Mouse (Mus musculus) kidney, postnatal 0 days (tissue): ENCODE results near the gene Pla2g2e. TPM values are rescaled to one million over a fixed set of nuclear protein-coding genes. Genes with fewer than 3 reads are reported as not detected.

ENCODE experiments used
- ATAC-seq: fragments of 200-750 bp; cut with Nextera tagmentation; replicated peaks from 2 replicates; pipeline ENCODE4 v1.8.0; 2017; ENCODE audit warnings: low read depth, moderate number of reproducible peaks, moderate TSS enrichment, moderate library complexity; ENCODE audit not compliant: low FRiP score
- DNase-seq: peaks from one replicate; pipeline ENCODE4 v3.0.0-alpha.2; 2016; ENCODE audit warnings: low spot score
- H3K27ac ChIP-seq: fragments of 300-500 bp; sonication (generic); 2 replicates; pipeline ENCODE4 v1.5.1; 2014; ENCODE audit warnings: mild to moderate bottlenecking
- H3K27me3 ChIP-seq: fragments of 300-500 bp; sonication (generic); 2 replicates; pipeline ENCODE4 v1.6.1; 2014; ENCODE audit warnings: low read length, mixed read lengths; ENCODE audit not compliant: insufficient read depth
- H3K36me3 ChIP-seq: fragments of 300-500 bp; sonication (generic); 2 replicates; pipeline ENCODE4 v1.6.1; 2014; ENCODE audit warnings: low read length, mixed read lengths; ENCODE audit not compliant: insufficient read depth
- H3K4me1 ChIP-seq: fragments of 300-500 bp; sonication (generic); replicated peaks from 2 replicates; pipeline ENCODE4 v1.6.1; 2014; ENCODE audit warnings: antibody characterized with exemption, low read length, mixed read lengths; ENCODE audit not compliant: insufficient read depth
- H3K4me2 ChIP-seq: fragments of 300-500 bp; sonication (generic); 2 replicates; pipeline ENCODE4 v1.6.1; 2014; ENCODE audit warnings: mild to moderate bottlenecking, low read length, moderate library complexity, mixed read lengths
- H3K4me3 ChIP-seq: fragments of 300-500 bp; sonication (generic); replicated peaks from 2 replicates; pipeline ENCODE4 v1.5.1; 2014; ENCODE audit warnings: low read depth, low read length
- H3K9ac ChIP-seq: fragments of 300-500 bp; sonication (generic); 2 replicates; pipeline ENCODE4 v1.6.1; 2014; ENCODE audit warnings: low read depth, low read length
- H3K9me3 ChIP-seq: fragments of 300-500 bp; sonication (generic); replicated peaks from 2 replicates; pipeline ENCODE4 v1.6.1; 2016; ENCODE audit warnings: low read length, inconsistent platforms, mixed read lengths
- CTCF ChIP-seq: IDR thresholded peaks from 2 replicates; pipeline ENCODE4 v1.5.1; 2016; ENCODE audit warnings: antibody characterized with exemption, low read depth, mild to moderate bottlenecking, moderate library complexity
- WGBS: fragments of 180-500 bp; shearing (Covaris S2); extraction: QIAGEN DNeasy Blood & Tissue Kit; methylation state at CpG from one replicate; pipeline ENCODE4 v1.1.7; 2014; 5-methylcytosine and 5-hydroxymethylcytosine counted together
- polyA plus RNA-seq: library from polyadenylated mRNA; unstranded; fragments of >200 nt; fragmentation: Nextera tagmentation; extraction: Ambion mirVana; gene quantifications from 2 replicates; pipeline ENCODE4 v1.2.1, GENCODE M21; 2015

The Pla2g2e gene
- polyA plus RNA-seq, 1 experiment from 2014 or later = not detected

DNA sequence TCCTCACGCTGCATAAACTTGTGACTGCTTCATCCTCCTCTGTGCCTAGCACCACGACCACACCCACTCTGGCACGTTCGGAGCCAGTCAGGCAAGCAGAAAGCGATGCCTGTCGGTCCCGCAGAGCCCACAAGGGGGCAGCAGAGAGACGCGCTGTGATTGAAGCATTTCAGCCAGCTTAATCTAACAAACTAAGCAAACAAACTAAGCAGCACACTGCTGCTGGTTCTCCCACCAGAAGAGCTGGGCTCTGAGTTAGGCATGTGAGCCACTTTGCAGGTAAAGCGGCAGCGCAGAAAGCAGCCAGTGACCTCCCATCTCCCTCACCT is 44.4 kb downstream of the Pla2g2e start:
- Histone ChIP-seq H3K9me3 (no peaks in the 10 kb centered on the region), H3K36me3 (no peaks in the 10 kb centered on the region), H3K4me3 (no peak overlapping the region), H3K4me1 (no peaks in the 10 kb centered on the region; the same call in 1 of the 2 replicates), H3K9ac (no peak overlapping the region), H3K27me3 (no peaks in the 10 kb centered on the region), H3K27ac (no peak overlapping the region), H3K4me2 (peak overlapping the region; percentile 32)
- DNase-seq (peak; percentile 95), ATAC-seq (peak; percentile 61; the same call in 1 of the 2 replicates)
- 1% methylated on average over 11 of the region's 11 CpGs for WGBS
- TF ChIP-seq CTCF = peak; percentile 99

DNA sequence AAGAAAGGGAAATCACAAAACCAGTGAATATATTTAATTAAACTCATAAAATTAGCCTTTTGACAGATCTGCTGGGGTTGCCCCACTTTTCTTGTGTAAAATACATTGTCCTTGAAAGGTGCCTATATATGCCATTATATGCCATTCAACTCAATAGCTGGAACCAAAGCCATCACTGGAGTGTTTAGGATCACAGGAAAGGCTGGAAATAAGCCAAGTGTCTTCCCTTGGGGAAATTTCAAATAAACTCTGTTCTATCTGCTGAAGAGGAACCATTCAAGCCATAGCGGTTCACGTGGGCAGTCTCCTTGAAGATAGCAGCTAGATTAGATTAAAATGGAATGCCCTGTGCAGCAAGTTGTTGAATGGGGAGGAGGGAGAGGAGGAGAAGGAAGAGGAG is 47.8 kb downstream of the Pla2g2e start:
- no peak for DNase-seq
- Histone ChIP-seq H3K4me2 (no peak overlapping the region), H3K27ac (no peak overlapping the region), H3K9me3 (no peaks in the 10 kb centered on the region), H3K27me3 (no peaks in the 10 kb centered on the region), H3K36me3 (no peaks in the 10 kb centered on the region), H3K4me1 (no peaks in the 10 kb centered on the region; the same call in 1 of the 2 replicates), H3K4me3 (no peak overlapping the region), H3K9ac (no peak overlapping the region)
- TF ChIP-seq CTCF = no peak
- no peak for ATAC-seq
- WGBS = 55% methylated on average over 2 of the region's 2 CpGs

Other genes with a start within 250 kb of the Pla2g2e start
- gene Vwa5b1, start 242.1 kb upstream of the Pla2g2e start, polyA plus RNA-seq = 0.11 and 0.15 TPM in 2 replicates
- 0.86 and 0.89 TPM in 2 replicates for gene Pla2g2c, start 153.2 kb upstream of the Pla2g2e start, polyA plus RNA-seq
- gene Ubxn10, start 140.8 kb upstream of the Pla2g2e start, polyA plus RNA-seq = 1.5 and 1.7 TPM in 2 replicates
- gene Pla2g2f, start 120.3 kb upstream of the Pla2g2e start, polyA plus RNA-seq = not detected in 2 replicates
- gene Pla2g2d, start 102.2 kb upstream of the Pla2g2e start, polyA plus RNA-seq = 0.11 and 0.14 TPM in 2 replicates
- gene Pla2g5, start 14.5 kb upstream of the Pla2g2e start, polyA plus RNA-seq = 0.68 and 1.0 TPM in 2 replicates
- not detected in 2 replicates for gene Gm13030, start 4.0 kb upstream of the Pla2g2e start, polyA plus RNA-seq
- gene Otud3, start 36.0 kb downstream of the Pla2g2e start, polyA plus RNA-seq = 3.1 and 3.5 TPM in 2 replicates
- gene Rnf186, start 89.2 kb downstream of the Pla2g2e start, polyA plus RNA-seq = 15.9 and 17.7 TPM in 2 replicates
- gene Tmco4, start 94.9 kb downstream of the Pla2g2e start, polyA plus RNA-seq = 10.2 and 10.8 TPM in 2 replicates
- gene Htr6, start 197.6 kb downstream of the Pla2g2e start, polyA plus RNA-seq = 0.12 TPM in 1 of 2 replicates, not detected in the other
- 34.0 and 39.4 TPM in 2 replicates for gene Nbl1, start 215.1 kb downstream of the Pla2g2e start, polyA plus RNA-seq